Comparison of ENCODE assay signal across 18 mouse cellular contexts in genomic region chr8:91036905-91037304, GRCm38 (mm10). TPM values are rescaled to one million over a fixed set of nuclear protein-coding genes. Genes with fewer than 3 reads are reported as not detected.
A peak's percentile ranks its signal among the peaks of the same experiment; 100 is the strongest.
DNase-seq lines count a peak whose midpoint lies in the region; TF ChIP-seq lines count a peak whose summit lies in the region.
"Had no signal": no experiment of that assay in that cellular context is flagged by ENCODE, and none has a peak within 500 bp of the region (broad histone marks: within the 10 kb centered on the region; RNA-seq: fewer than 3 reads in every experiment).

No protein-coding gene starts in this region.

- TF ChIP-seq CTCF in brain, embryonic 14.5 days (IDR thresholded peaks at IDR 0.05; ENCODE audit: borderline replicate concordance, extremely low read depth, insufficient read depth, insufficient read length) = no peak

- intact Hi-C loops in heart, postnatal 10 days (cut with DNase I) = no loop called here

- no peak for TF ChIP-seq POLR2A in brain, embryonic 14.5 days (IDR thresholded peaks at IDR 0.05; ENCODE audit: borderline replicate concordance, extremely low read depth, insufficient read depth, insufficient read length, poor library complexity, severe bottlenecking)

- DNase-seq in heart, adult 11 months = peak; percentile 76
- no peak for DNase-seq in heart, postnatal 10 days
- DNase-seq in kidney, adult 9 months = peak; percentile 9
- no peak for DNase-seq in kidney, postnatal 36 days
- DNase-seq in kidney, postnatal 14 days = peak; percentile 11
- no peak for DNase-seq in kidney, adult 18-20 months
- DNase-seq in brain, embryonic 14.5 days (ENCODE audit: low read depth) = peak; percentile 5
- no peak for DNase-seq in testis, postnatal 14 days (ENCODE audit: low spot score)
- DNase-seq: adrenal gland, adult 2 months; adrenal gland, postnatal 10 days; adrenal gland, postnatal 25 days; cerebellum, adult 11 months; cerebellum, adult 18-20 months; cerebellum, adult 8-10 months; cerebellum, adult 9-11 months; cerebellum, postnatal 14 days; cerebellum, postnatal 36 days; embryo, embryonic 11 days had no signal

RNA-seq across cellular contexts. Expression of gene Rbl2, which starts 33.0 kb away (rescaled TPM):
- total RNA-seq in heart, postnatal 10 days (2021) = 10 to 100 TPM; 20.0 to 20.7 TPM
- 22.7 and 24.0 TPM in 2 replicates for polyA plus RNA-seq in brain, embryonic 14.5 days (2012; rRNA removed)

Comparison
In these comparisons a context has a peak if more than half of its experiments do, and no peak if none do; other contexts are left out.
1. DNase-seq: peak in heart, adult 11 months (single experiment), kidney, adult 9 months (single experiment), kidney, postnatal 14 days (single experiment) and brain, embryonic 14.5 days (single experiment); none in heart, postnatal 10 days (0 of 2), kidney, postnatal 36 days (0 of 2), kidney, adult 18-20 months (single experiment) and testis, postnatal 14 days (single experiment).